Mouse (Mus musculus) 3T3-L1 (cell line): Measurements from ENCODE around the gene Ttc8.
"Not testable (repeated sequence)": the region's sequence is repeated elsewhere in the genome, so short reads cannot be mapped to it uniquely, and the experiment has no call there.

ENCODE experiments used
- DNase-seq: peaks from one replicate; pipeline ENCODE4 v3.0.0-alpha.2; 2015; ENCODE audit warnings: low read depth, low spot score

Ttc8 gene

GRCm38 (mm10) chr12:98920194-98920991 is at the start of gene Ttc8:
TSS of gene Ttc8 (plus strand) at chr12:98920574.
- peak; percentile 88 for DNase-seq

GRCm38 (mm10) chr12:98872836-98873235 is 47.5 kb upstream of the Ttc8 start:
- no peak for DNase-seq

- DNase-seq, result peak; percentile 67
These were observed 45.2 kb upstream of the Ttc8 start for GRCm38 (mm10) chr12:98875216-98875615.

- DNase-seq, result no peak
These were observed 41.7 kb upstream of the Ttc8 start for GRCm38 (mm10) chr12:98878693-98879092.

GRCm38 (mm10) chr12:98881796-98882195 is 38.6 kb upstream of the Ttc8 start:
- DNase-seq, result peak; percentile 52

GRCm38 (mm10) chr12:98884515-98884914 is 35.9 kb upstream of the Ttc8 start:
- peak; percentile 47 for DNase-seq

- no peak for DNase-seq
These were observed 23.6 kb upstream of the Ttc8 start for GRCm38 (mm10) chr12:98896761-98897160.

GRCm38 (mm10) chr12:98899676-98900075 is 20.7 kb upstream of the Ttc8 start:
- DNase-seq, result no peak

GRCm38 (mm10) chr12:98900341-98900880 is 20.0 kb upstream of the Ttc8 start:
- DNase-seq, result no peak

- peak; percentile 85 for DNase-seq
These were observed 19.2 kb upstream of the Ttc8 start, which contains the start of gene Eml5 for GRCm38 (mm10) chr12:98900881-98901801. TSS of gene Eml5 (minus strand) at chr12:98901484.

- DNase-seq, result no peak
These were observed 14.9 kb upstream of the Ttc8 start for GRCm38 (mm10) chr12:98905466-98905865.

- peak; percentile 29 for DNase-seq
These were observed 10.3 kb upstream of the Ttc8 start for GRCm38 (mm10) chr12:98910096-98910495.

GRCm38 (mm10) chr12:98931174-98931573 is 10.8 kb downstream of the Ttc8 start:
- DNase-seq, result no peak

GRCm38 (mm10) chr12:98932441-98932840 is 12.1 kb downstream of the Ttc8 start:
- no peak for DNase-seq

- DNase-seq, result no peak
These were observed 12.5 kb downstream of the Ttc8 start for GRCm38 (mm10) chr12:98932856-98933255.

- DNase-seq, result not testable (repeated sequence)
These were observed 30.9 kb downstream of the Ttc8 start for GRCm38 (mm10) chr12:98951295-98951694.

GRCm38 (mm10) chr12:98956951-98957350 is 36.6 kb downstream of the Ttc8 start:
- DNase-seq, result no peak

- DNase-seq, result no peak
These were observed 37.1 kb downstream of the Ttc8 start for GRCm38 (mm10) chr12:98957455-98957854.

- no peak for DNase-seq
These were observed 40.6 kb downstream of the Ttc8 start for GRCm38 (mm10) chr12:98961008-98961407.

- DNase-seq, result no peak
These were observed 41.0 kb downstream of the Ttc8 start for GRCm38 (mm10) chr12:98961415-98961814.

- DNase-seq, result peak; percentile 86
These were observed 45.2 kb downstream of the Ttc8 start for GRCm38 (mm10) chr12:98965441-98966135.
